Mouse (Mus musculus): Measurements from ENCODE around the gene Grk2. TPM values are rescaled to one million over a fixed set of nuclear protein-coding genes. Genes with fewer than 3 reads are reported as not detected.

Gene Grk2
- total RNA-seq, 4 experiments from 2014 or later = 191 to 210 (median 203) TPM

- DNase-seq (ENCODE audit: low spot score in 2 of 2) = no peak
These were observed 2.4 kb downstream of the Grk2 start for GRCm38 (mm10) chr19:4303640-4303995.

- no peak for DNase-seq (ENCODE audit: low spot score in 2 of 2)
These were observed 2.9 kb downstream of the Grk2 start for GRCm38 (mm10) chr19:4302936-4303639.

GRCm38 (mm10) chr19:4301735-4302651 is 4.0 kb downstream of the Grk2 start:
- no peak for DNase-seq (ENCODE audit: low spot score in 2 of 2)

GRCm38 (mm10) chr19:4300852-4301734 is 4.9 kb downstream of the Grk2 start:
- DNase-seq (ENCODE audit: low spot score in 2 of 2) = no peak

- no peak for DNase-seq (ENCODE audit: low spot score in 2 of 2)
These were observed 5.7 kb downstream of the Grk2 start for GRCm38 (mm10) chr19:4300271-4300704.

GRCm38 (mm10) chr19:4299574-4300270 is 6.3 kb downstream of the Grk2 start:
- no peak for DNase-seq (ENCODE audit: low spot score in 2 of 2)

GRCm38 (mm10) chr19:4299126-4299525 is 6.9 kb downstream of the Grk2 start:
- no peak for DNase-seq (ENCODE audit: low spot score in 2 of 2)

- no peak for DNase-seq (ENCODE audit: low spot score in 2 of 2)
These were observed 7.5 kb downstream of the Grk2 start for GRCm38 (mm10) chr19:4298322-4299121.

GRCm38 (mm10) chr19:4297851-4298250 is 8.2 kb downstream of the Grk2 start:
- DNase-seq (ENCODE audit: low spot score in 2 of 2) = no peak

GRCm38 (mm10) chr19:4296611-4297010 is 9.4 kb downstream of the Grk2 start:
- DNase-seq (ENCODE audit: low spot score in 2 of 2) = no peak

GRCm38 (mm10) chr19:4295391-4295790 is 10.6 kb downstream of the Grk2 start:
- DNase-seq (ENCODE audit: low spot score in 2 of 2) = no peak

GRCm38 (mm10) chr19:4294381-4295097 is 11.5 kb downstream of the Grk2 start:
- DNase-seq (ENCODE audit: low spot score in 2 of 2) = no peak

GRCm38 (mm10) chr19:4291161-4291560 is 14.9 kb downstream of the Grk2 start:
- no peak for DNase-seq (ENCODE audit: low spot score in 2 of 2)

GRCm38 (mm10) chr19:4290749-4291148 is 15.3 kb downstream of the Grk2 start:
- no peak for DNase-seq (ENCODE audit: low spot score in 2 of 2)

- no peak for DNase-seq (ENCODE audit: low spot score in 2 of 2)
These were observed 22.4 kb downstream of the Grk2 start for GRCm38 (mm10) chr19:4283653-4284052.

GRCm38 (mm10) chr19:4282898-4283553 is 23.0 kb downstream of the Grk2 start, which contains the start of gene Ankrd13d:
Ankrd13d (minus strand) TSS chr19:4283137.
- DNase-seq (ENCODE audit: low spot score in 2 of 2) = peak; percentile 83 to 96

GRCm38 (mm10) chr19:4280425-4280824 is 25.6 kb downstream of the Grk2 start:
- no peak for DNase-seq (ENCODE audit: low spot score in 2 of 2)

- DNase-seq (ENCODE audit: low spot score in 2 of 2) = no peak
These were observed 26.5 kb downstream of the Grk2 start for GRCm38 (mm10) chr19:4279487-4279886.

- DNase-seq (ENCODE audit: low spot score in 2 of 2) = no peak
These were observed 35.0 kb downstream of the Grk2 start for GRCm38 (mm10) chr19:4270972-4271371.
